Mouse (Mus musculus) gastrocnemius, adult 18-20 months (tissue): ENCODE results near the gene Tpbpb. TPM values are rescaled to one million over a fixed set of nuclear protein-coding genes. Genes with fewer than 3 reads are reported as not detected.
A peak's percentile ranks its signal among the peaks of the same experiment; 100 is the strongest.
"Not testable (repeated sequence)": the region's sequence is repeated elsewhere in the genome, so short reads cannot be mapped to it uniquely, and the experiment has no call there.

ENCODE experiments used
- DNase-seq: peaks from one replicate; pipeline ENCODE4 v3.0.0; 2021; ENCODE audit warnings: low spot score
- long read RNA-seq, 2 experiments: library from polyadenylated mRNA; stranded (forward); transcript quantifications; one replicate each; pipeline ENCODE4 v2.0.0; 2021
- total RNA-seq, 2 experiments: library from RNA; stranded (reverse); gene quantifications; 2 replicates each; pipeline ENCODE4 v1.2.3; 2021

Tpbpb gene
- not detected for total RNA-seq
- long read RNA-seq, experiment 1, result 0 reads
- long read RNA-seq, experiment 2, result 0 reads

GRCm38 (mm10) chr13:60904780-60905179 lies at the start of gene Tpbpb:
Gene Tpbpb, minus strand, starts transcription at chr13:60904880.
- not testable (repeated sequence) for DNase-seq

GRCm38 (mm10) chr13:60941884-60942283 lies 37.2 kb upstream of the Tpbpb start, which contains the start of gene Tpbpa:
Gene Tpbpa, minus strand, starts transcription at chr13:60941984.
- DNase-seq, result not testable (repeated sequence)

- DNase-seq, result peak; percentile 8
Observed at GRCm38 (mm10) chr13:60936500-60936901, 31.8 kb upstream of the Tpbpb start, which contains the start of the genes Gm49391 and Ctla2a. Gene Gm49391, minus strand, starts transcription at chr13:60936571. Gene Ctla2a, minus strand, starts transcription at chr13:60936625.

DNA sequence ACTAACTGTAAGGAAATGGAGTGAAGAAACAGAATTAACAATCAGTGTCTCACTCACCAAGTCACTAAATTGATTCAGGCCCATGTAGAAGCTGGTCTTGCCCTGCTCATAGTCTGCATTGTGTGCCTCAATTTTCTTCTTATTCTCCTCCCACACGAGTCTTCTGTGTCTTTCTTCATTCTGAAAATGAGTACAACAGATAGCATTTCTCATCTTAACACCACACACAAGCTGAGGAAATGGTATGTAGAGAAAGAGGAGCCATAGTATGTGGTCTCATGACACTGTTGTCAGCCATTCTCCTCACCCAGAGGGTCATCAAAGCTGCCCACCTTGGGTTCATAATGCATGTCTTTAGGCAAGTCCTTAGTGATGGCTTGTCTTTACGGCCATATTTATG lies 30.8 kb upstream of the Tpbpb start, which contains the start of gene Gm49393:
TSS of gene Gm49393 (minus strand) at position 101 of the 400 bp plus-strand sequence.
- not testable (repeated sequence) for DNase-seq

DNA sequence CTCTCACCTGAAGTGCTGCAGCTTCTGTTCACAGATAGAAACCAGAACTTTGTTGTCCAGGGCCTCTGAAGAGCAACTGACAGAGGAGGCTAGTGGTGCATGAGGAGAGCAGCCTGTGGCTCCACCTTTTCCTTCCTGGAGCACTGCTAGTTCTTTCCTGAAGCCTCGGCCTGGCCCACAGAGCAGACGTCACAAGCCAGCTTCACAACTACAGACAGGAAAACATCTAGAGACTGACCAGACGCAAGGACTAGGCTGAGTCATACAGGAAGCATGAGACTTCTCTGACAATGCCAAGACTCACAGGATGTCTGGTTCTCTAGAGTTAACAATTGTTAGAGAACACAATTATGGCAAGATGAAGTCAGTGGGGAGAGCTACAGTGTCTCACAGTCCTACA lies 7.4 kb downstream of the Tpbpb start, which contains the start of gene Ctla2b:
TSS of gene Ctla2b (minus strand) at position 120 of the 400 bp plus-strand sequence.
- peak; percentile 40 for DNase-seq

GRCm38 (mm10) chr13:60896794-60897193 lies 7.9 kb downstream of the Tpbpb start, which contains the start of gene Gm49392:
Gene Gm49392, minus strand, starts transcription at chr13:60896894.
- not testable (repeated sequence) for DNase-seq

- no peak for DNase-seq
Observed at GRCm38 (mm10) chr13:60895406-60896160, 9.1 kb downstream of the Tpbpb start.

- DNase-seq, result no peak
Observed at GRCm38 (mm10) chr13:60892301-60892700, 12.4 kb downstream of the Tpbpb start.

- DNase-seq, result no peak
Observed at GRCm38 (mm10) chr13:60864281-60864680, 40.4 kb downstream of the Tpbpb start, which contains the start of gene 4930486L24Rik. Gene 4930486L24Rik, minus strand, starts transcription at chr13:60864475.

Other genes starting within 250 kb of the Tpbpb start
- gene BC051665, start 118.5 kb downstream of the Tpbpb start, total RNA-seq, result not detected
- not detected for gene Ctsll3, start 102.0 kb downstream of the Tpbpb start, total RNA-seq
- not detected for gene 4930486L24Rik, start 40.4 kb downstream of the Tpbpb start, total RNA-seq
- 1 to 10 TPM in 1 of 2 experiments, under 1 TPM in 1; 0.48 to 1.0 TPM for gene Gm49392, start 8.0 kb downstream of the Tpbpb start, total RNA-seq
- gene Ctla2b, start 7.4 kb downstream of the Tpbpb start, total RNA-seq, result 1 to 10 TPM; 2.7 to 3.1 TPM
- gene Gm49393, start 30.7 kb upstream of the Tpbpb start, total RNA-seq, result not detected
- gene Gm49391, start 31.7 kb upstream of the Tpbpb start, total RNA-seq, result 1 to 10 TPM in 1 of 2 experiments, not detected in 1; 1.0 TPM
- gene Ctla2a, start 31.7 kb upstream of the Tpbpb start, total RNA-seq, result 10 to 100 TPM; 18.2 to 24.3 TPM
- not detected for gene Tpbpa, start 37.1 kb upstream of the Tpbpb start, total RNA-seq
- gene Ctsj, start 101.1 kb upstream of the Tpbpb start, total RNA-seq, result not detected
- gene Ctsq, start 135.8 kb upstream of the Tpbpb start, total RNA-seq, result not detected